Mouse (Mus musculus) adrenal gland, postnatal 0 days (tissue): ENCODE results near the gene Bscl2. TPM values are rescaled to one million over a fixed set of nuclear protein-coding genes. Genes with fewer than 3 reads are reported as not detected.

ENCODE experiments used
- polyA plus RNA-seq: library from polyadenylated mRNA; unstranded; fragments of >200 nt; fragmentation: Nextera tagmentation; extraction: Ambion mirVana; gene quantifications from 2 replicates; pipeline ENCODE4 v1.2.1, GENCODE M21; 2015

The Bscl2 gene
- polyA plus RNA-seq, result 50.5 and 77.3 TPM in 2 replicates

DNA sequence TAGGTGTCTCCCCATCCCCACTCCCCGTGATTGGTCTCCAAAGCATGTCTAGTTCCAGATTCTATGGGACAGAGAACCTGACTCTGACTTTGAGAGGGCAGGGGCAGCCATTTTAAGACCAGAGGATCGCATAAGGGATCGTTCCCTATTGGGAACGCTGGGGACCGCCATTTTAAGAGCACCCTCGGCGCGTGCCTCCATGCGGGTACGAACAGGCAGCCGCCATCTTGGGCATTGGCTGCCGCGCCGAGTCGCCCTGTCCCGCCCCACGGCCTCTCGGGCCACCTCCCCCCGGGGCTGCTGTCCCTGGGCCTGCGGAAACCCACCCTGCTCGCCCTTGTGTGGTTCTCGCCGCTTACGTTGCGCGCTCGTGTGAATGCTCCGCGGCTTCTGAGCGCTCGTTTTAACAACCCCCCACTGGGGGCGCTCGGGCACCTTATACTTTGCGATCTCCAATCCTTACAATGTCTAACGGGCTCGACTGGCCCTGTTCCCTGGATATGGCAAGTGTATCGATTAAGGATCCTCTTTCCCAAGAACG lies at the start of gene Bscl2:
Gene Bscl2, plus strand, starts transcription at position 217 of the 541 bp plus-strand sequence.

DNA sequence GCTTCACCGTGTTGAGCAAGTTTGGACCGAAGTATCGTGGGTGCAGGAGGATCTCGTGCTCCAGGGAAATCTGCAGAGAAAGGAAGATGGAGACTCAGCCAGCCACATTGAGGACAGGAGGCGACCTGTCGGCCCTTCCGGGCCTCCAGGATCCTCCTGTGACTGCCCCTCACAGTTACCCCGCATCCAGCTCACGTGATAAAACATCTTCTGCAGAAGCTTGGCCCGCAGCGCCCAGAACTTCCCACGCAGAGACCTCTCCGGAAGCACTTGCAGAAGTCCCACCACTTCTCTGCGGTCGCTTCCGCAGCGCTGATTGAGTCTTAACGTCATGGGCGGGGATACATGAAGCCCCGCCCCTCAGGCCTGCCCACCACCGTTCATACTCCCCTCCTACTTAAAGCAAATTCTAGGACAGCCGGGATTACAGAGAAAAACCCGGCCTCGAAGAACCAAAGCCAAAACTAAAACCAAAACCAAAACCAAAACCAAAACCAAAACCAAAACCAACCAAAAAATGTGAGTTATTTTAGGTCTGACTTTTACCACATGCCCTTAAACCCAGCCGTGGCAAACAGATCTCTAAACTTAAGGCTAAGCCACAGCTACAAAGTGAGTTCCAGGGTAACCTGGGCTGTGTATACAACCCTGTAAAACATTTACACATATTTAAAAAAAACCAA lies 38.9 kb upstream of the Bscl2 start, which contains the start of gene Polr2g:
Gene Polr2g, minus strand, starts transcription at position 314 of the 683 bp plus-strand sequence.

DNA sequence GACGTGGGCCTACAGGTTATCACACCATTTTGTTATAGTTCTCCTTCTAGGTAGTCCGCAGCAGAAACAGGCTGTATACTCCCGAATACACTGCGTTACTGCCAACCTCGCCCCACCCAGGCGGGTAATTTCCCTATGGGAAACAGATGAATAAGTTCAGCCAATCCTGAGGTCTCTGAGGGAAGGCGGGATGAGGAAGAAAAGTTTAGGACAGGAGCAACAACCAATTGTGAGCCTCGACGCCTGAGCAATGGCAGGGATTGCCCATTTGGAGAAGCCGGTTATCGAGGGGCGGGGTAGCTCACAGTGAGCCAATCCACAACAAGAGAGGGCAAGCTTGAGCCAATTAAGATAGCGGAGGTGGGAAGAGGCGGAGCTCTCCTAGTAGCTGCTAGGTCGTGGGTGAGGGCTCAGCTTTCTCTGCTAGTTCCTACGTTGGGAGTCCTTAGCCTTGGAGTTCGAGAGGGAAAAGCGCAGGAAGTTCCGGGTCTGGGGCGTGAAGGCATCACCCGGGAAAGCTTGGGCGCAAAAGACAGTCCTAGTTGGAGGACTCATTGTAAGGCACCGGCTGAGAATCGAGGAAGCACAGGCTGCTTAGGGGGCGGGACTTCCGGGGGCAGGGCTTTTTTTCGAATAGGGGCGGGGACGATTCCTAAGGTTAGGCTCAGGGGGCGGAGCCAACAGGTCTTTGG lies 35.0 kb upstream of the Bscl2 start, which contains the start of gene Zbtb3:
Gene Zbtb3, plus strand, starts transcription at position 426 of the 692 bp plus-strand sequence.

DNA sequence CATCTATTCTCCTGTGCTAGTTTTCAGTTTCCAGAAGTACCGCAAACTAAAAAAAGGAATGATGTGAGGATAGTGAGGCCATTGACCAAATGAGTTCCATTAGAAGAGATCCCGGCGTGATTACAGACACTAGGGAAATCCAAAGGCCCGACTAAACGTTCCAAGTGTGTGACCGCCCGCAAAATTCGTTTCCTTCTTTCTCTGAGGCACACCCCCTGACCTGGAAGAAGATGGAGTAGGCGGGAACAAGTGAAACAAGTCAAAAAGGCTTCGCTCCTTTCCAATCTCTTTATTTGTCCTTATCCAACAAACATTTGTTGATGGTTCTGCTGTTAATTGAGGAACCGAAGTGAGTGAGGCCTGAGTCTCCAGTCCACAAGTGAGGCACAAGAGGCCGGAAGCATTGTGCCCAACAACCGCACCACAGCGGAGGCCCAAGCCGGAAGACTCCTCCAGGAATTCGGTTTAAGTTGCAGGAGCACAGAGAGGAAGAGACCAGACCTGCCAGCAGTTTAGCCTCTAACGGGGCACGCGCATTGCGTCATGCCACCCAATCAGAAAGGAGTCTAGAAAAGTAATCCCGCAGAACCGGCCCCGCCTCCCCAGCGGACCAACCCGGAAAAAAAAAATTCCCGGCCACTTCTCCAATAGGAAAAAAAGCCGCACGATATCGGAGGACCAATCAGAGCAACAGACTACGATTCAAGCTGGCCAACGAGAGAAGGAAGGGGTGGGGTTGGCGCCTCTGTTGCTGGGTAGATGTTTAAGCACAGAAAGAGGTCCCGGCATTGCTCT lies 18.3 kb upstream of the Bscl2 start, which contains the start of gene Ttc9c:
Gene Ttc9c, minus strand, starts transcription at position 533 of the 795 bp plus-strand sequence.

DNA sequence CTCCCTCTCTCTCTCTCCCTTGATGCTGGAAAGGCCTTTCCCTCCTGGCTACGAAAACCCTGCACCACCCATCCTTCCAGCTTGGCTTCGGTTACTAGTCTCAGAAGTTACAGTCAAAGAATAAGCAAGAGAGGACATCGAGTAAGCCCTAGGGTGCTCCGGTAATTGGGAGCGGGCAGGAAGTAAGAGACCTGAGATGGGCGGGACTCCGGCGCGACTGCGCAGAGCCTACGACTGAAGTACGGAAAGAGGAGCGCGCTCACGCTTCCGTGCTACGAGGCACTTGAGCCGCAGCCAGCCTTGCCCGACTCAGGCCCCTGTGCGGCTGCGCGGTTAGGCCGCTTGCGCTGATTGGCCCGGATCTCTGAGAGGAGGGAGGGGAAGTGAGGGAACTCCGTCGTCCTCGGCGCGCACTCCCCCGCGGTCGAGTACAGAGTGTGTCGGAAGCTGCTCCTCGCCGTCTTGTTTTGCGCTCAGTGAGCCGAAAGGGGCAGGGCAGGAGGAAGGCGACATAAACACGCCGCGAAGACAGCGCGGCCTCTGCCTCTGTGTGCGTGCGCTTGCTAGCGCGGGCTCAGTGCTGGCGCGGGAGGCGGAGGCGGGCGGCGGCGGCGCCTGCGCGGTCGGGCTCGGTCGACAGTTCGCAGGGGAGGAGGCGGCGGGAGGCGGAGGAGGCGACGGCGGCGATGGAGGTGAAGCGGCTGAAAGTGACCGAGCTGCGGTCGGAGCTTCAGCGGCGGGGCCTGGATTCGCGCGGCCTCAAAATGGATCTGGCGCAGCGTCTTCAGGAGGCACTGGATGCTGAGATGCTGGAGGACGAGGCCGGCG lies 17.5 kb upstream of the Bscl2 start, which contains the start of gene Hnrnpul2:
Gene Hnrnpul2, plus strand, starts transcription at position 415 of the 828 bp plus-strand sequence.

DNA sequence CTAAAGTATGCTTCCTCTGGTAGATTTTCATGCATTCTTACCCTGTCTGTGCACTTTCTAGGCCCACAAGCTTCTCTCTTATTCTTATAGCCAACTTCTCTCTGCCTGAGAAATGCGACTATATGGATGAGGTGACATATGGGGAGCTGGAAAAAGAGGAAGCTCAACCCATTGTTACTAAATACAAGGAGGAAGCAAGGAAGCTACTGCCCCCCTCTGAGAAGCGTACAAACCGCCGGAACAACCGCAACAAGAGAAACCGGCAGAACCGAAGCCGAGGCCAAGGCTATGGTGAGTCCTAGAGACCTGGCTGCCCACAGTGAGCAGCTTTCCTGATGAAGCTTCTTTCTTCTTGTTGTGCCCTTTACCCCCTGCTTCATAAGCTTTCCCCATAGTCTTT lies 7.6 kb upstream of the Bscl2 start, which contains the start of gene AC129217.1:
Gene AC129217.1, plus strand, starts transcription at position 114 of the 400 bp plus-strand sequence.

DNA sequence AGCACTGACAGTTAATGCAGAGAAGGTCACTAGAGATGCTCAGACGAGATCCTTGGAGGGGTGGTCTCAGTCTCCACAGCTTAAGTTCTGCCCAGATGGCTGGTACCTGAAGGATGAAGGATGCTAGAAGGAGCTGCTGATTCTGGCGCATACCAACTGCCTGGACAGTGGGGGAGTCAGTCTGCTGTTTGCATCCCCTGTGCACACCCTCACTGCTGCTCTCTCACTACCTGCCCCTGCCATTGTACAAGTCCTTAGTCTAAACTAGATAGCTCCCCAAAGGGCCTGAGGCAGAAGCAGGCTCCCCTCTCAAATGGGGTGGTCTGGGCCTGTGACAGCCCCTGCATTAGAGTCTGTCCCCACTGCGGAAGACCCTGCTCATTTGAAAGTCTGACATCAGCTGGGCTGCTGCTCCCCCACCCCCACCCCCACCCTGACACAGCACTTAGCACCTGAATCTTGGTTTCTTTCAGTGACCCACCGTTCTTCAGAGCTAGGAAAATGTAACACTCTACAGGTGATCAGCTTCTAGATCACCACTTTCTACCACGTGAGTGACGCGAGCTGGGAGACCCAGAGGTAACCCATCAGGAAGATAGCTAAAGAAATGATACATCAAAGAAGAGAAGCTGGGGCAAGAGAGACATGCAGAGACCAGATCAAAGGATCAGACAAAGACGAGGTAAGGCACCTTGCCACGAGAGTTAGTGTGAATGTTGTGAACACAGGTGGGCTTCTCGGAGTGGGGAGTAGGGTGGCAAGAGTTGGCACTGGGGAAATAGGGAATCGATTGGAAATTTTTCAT lies 2.0 kb downstream of the Bscl2 start, which contains the start of gene Gng3:
Gene Gng3, minus strand, starts transcription at position 92 of the 805 bp plus-strand sequence.

DNA sequence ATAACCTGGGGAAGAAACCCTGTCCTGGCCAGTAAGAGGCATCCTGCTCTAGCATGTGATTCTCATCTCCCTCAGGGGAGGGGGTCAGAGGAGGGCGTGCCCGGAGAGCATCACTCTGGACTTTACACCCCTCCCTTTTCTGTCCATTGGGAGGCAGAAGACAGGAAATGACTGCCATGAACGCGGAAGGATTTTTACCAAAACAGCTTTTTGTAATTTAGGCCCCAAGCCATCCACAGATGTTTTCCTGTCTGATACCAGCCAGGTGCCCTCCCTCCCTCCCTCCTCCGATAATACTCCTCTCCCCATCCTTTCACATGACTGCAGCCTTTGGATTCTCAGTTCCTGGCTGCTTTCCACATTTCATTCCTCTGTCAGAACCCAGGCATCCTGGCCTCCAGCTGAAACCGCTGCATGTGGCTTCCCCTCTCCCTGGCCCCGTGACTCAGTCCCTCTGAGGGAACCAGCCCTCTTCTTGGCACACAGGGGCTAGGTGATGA lies 13.2 kb downstream of the Bscl2 start, which contains the start of gene Lrrn4cl:
Gene Lrrn4cl, plus strand, starts transcription at position 367 of the 500 bp plus-strand sequence.

DNA sequence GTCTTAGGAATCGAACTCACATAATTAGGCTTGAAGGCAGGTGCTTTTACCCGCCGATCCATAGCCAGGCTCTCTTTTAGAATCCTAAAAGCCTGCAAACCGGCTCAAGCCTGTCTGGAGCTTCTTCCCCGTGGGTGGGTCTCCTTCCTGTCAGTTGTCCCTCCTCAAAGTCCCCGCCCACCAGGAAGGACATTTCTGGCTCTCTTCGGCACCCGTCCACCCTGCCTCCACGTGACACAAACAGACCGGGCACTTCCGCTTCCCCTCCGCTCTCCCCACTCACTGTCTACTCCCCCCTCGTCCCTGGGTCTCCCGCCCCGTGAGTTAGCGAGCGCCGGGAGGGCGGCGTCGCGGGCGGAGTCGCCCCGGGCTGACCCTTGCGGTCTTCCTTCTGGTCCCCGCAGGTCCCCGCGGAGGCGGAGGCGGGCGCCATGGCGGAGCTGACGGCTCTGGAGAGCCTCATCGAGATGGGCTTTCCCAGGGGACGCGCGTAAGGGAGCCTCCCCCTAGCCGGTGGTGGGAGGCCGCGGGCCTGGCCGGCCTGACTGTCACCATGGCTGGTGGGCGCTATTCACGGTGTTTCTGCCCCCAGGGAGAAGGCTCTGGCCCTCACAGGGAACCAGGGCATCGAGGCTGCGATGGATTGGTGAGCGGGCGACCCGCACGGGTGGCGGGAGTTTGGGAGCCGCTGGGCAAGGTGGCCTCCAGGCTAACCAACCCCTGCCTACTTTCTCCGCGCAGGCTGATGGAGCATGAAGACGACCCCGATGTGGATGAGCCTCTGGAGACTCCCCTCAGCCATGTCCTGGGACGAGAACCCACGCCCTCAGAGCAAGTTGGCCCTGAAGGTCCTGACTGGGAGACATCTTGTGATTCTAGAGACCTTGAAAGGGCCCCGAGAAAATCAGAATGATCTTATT lies 34.3 kb downstream of the Bscl2 start, which contains the start of gene Ubxn1:
Gene Ubxn1, plus strand, starts transcription at position 230 of the 920 bp plus-strand sequence.

DNA sequence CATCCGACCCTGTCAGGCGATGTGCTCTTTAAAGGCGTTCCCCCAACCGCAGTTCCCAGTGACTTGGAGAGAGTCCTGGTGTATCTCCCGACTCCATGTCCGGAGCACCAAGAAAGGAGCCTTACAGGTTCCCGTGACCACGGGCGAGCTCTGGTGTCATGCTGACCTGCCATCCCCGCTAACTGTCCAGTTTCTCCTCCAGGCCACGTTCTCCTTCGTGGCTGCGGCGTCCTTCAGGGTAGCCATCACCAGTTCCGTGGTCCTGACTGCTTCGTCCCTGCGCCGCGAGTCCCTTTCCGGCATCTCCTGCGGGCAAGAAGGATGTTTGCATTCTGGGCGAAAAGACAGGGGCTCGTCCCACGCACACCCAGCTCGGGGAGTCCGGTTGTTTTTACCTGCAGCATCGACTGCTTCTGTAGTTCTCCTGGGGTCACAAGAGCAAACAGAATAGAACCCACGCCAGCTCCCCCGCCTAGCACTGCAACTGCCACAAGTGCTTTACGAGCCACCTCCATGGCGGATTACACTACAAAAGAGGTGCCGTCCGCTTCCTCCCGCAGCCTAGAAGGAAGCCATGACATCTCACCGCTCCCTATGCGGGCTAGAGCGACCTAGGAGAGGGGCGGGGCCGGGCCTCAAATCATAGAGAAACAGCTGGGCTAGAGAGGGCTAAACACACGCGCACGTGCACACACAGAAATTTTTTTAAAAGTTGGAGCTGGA lies 43.2 kb downstream of the Bscl2 start, which contains the start of gene Uqcc3:
Gene Uqcc3, minus strand, starts transcription at position 613 of the 723 bp plus-strand sequence.

DNA sequence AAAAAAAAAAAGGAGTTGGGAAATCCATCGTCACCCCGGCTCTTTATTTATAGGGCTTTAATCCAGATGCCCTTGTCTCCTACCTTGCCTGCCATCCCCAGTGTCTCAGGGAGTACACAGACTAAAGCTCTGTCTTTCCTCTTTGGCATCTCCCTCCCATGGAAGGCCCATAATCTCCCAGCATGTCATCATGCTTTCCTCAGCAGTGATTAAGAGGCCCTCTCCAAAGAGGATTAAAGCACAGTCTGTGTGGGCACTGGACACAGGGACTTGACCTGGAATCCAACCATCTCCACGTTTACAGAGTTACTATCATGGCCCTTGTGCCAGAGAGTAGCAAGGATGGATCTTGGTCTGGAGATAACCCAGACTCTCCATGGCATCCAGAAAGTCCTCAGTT lies 46.3 kb downstream of the Bscl2 start, which contains the start of the genes Lbhd1 and Gm49403:
Gene Lbhd1, plus strand, starts transcription at position 117 of the 400 bp plus-strand sequence.
Gene Gm49403, plus strand, starts transcription at position 315 of the 400 bp plus-strand sequence.

DNA sequence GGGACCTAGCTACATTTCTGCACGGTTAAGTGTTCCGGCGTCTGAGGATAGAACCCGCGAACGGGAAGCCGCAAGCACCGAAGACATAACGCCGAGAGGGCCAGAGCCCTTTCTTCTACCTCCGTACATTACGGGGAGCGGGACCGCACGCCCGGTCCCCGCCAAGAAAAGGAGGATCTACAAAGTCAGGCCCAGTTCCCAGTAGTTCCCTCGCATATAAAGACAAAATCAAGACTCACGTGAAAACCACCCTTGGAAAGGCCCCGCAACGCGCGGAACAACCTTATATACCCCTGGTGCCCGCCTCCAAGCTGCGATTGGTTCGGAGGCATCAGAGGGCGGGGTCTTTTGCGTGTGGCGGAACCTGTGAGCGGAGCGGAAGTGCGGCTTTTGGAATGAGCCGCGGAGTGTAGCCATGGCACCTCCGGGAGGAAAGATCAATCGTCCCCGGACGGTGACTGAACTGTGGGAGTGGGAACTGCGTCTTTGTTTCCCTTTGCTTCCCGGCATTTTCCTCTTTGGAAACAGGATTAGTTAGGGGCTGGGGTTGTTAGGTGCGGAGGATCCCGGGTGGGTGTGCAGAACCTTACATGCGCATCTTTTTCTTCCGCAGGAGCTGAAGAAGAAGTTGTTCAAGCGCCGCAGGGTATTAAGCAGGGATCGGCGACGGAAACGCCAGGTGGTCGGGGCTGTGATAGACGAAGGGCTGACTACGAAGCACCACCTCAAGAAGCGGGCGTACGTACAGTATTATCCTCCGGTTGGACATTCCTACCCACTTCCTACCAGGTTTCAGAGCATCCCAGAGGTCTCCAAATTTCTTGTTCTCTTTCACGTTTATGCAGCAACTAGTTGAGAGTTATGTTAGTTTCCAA lies 51.5 kb downstream of the Bscl2 start, which contains the start of the genes 1810009A15Rik and Gm49416:
Gene 1810009A15Rik, plus strand, starts transcription at position 343 of the 875 bp plus-strand sequence.
Gene Gm49416, plus strand, starts transcription at position 416 of the 875 bp plus-strand sequence.

DNA sequence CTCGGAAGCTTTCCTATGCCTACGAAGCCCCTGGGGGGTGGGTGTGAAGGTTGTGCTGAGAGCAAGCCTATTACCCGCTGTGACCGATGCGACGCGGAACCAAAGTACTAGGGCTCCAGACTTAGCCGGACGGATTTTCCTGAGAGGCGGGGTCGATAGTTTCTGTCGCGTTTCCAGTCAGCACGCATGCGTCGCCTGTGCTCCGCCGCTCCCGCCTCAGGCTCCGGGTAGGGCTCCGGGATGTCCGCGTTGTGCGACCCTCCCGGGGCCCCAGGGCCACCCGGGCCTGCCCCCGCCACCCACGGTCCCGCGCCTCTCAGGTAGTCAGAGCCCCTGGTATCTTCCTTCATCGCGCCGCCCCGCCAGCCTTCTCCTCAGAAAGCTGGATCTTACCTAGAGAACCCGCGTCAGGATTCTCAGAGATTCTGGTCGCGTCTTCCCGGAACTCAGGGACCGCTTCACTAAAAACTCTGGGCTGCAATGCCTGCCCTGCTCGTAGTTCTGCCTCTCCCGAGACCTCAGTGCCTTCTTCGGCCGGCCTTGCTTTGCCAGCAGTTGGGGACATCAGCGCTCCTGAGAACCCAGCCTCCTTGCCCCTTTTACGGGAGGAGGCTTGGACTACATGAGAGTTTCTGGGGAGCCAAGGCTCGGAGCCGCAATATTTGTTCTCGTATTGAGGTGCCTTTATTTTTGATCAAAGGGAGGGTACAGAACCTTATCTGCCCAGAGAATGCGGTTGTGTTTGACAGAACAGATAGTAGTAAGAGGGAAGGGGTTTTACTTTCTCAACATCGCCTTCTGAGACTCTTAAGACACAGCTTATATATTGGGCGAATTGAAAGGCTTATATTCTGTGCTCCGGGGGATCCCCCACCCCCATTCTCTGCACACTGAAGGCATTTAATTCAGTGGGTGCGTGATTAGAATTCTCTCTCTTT lies 55.8 kb downstream of the Bscl2 start, which contains the start of gene Ints5:
Gene Ints5, plus strand, starts transcription at position 177 of the 938 bp plus-strand sequence.

DNA sequence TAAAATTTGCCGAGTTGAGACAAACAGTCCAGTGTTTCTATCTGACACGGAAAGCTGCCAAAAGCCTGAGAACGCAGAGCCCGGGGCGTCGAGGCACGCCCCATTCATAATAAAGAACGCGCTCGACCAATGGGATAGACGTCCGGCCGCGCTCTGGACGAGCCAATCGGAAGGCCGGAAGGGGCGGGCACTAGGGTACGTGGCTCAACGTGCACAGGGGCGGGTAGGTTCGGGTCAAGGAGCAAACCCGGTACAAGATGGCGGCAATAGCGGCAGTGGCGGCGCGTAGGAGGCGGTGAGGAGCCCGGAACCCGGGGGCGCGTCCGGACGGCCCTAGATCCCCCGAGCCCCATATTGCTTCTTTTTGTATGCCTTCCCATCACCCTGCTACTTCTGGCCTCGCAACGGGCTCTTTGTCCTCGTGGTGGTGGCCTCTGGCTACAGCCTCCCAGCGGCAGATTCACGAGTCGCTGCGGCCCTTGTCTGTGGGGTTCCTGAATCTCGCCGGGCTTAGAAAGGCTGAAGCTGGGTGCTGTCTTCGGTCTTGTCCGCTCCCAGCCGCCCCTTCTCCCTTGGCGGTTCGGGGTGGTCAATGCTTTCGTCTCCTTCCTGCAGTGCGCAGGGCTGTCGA lies 60.7 kb downstream of the Bscl2 start, which contains the start of gene Ganab:
Gene Ganab, plus strand, starts transcription at position 207 of the 631 bp plus-strand sequence.

